Mouse (Mus musculus): ENCODE results near the gene Dmbt1. TPM values are rescaled to one million over a fixed set of nuclear protein-coding genes. Genes with fewer than 3 reads are reported as not detected.
A peak's percentile ranks its signal among the peaks of the same experiment; 100 is the strongest.
"Not testable (repeated sequence)": the region's sequence is repeated elsewhere in the genome, so short reads cannot be mapped to it uniquely, and the experiment has no call there.

Dmbt1 gene
- total RNA-seq, 2 experiments from 2014 or later = 0.19 TPM; not detected in 1

DNA sequence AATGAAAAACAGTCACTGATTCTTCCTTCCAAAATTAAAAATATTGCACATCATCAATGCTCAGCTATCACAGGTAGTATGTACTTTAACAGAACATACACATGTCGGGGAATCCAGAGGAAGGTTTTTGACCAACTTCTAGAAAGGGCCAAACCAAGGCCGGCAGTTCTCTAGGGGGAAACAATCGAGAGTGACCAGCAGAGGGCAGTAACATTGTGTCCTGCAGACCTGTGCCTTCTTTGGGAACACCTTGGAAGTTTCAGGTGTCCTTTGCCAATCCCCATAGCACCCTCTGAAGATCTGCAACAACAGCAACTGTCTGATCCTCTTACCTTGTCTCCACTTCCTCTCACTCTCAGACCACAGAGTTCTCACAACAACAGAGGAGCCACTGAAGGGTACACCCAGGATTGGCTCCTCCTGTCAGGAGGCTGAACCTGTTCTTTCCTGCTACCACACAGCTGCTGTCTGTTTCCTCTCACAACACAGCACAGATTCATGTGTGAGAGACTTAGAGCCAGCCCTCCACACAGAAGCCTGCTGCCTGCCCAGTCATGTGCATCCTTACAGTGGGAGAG lies 13.5 kb downstream of the Dmbt1 start:
- intact Hi-C loops (cut with DNase I) = not testable (repeated sequence)
- DNase-seq = peak in 1 of 2 experiments; percentile 15

DNA sequence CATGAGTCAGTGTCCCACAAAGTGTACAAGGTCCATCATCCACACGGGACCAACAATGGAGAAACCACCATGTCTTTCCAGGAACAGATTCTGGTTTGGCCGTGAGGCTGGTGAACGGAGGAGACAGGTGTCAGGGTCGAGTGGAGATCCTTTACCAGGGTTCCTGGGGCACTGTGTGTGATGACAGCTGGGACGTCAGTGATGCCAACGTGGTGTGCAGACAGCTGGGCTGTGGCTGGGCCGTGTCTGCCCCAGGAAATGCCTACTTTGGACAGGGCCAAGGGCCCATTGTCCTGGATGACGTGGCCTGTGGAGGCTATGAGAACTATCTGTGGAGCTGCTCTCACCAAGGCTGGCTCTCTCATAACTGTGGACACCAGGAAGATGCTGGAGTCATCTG lies 18.0 kb downstream of the Dmbt1 start:
- intact Hi-C loops (cut with DNase I); DNase-seq: not testable (repeated sequence)

DNA sequence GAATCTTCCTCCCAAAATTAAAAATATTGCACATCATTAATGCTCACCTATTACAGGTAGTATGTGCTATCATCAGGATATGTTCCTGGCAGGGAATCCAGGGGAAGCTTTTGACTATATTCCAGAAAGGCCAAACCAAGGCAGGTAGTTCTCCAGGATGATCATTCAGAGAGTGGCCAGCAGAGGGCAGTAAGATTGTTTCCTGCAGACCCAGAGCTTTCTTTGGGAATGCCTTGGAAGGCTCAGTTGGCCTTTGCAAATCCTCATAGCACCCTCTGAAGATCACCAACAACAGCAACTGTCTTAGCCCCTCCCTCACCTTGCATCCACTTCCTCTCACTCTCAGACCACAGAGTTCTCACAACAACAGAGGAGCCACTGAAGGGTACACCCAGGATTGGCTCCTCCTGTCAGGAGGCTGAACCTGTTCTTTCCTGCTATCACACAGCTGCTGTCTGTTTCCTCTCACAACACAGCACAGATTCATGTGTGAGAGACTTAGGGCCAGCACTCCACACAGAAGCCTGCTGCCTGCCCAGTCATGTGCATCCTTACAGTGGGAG lies 23.0 kb downstream of the Dmbt1 start:
- DNase-seq = no peak

DNA sequence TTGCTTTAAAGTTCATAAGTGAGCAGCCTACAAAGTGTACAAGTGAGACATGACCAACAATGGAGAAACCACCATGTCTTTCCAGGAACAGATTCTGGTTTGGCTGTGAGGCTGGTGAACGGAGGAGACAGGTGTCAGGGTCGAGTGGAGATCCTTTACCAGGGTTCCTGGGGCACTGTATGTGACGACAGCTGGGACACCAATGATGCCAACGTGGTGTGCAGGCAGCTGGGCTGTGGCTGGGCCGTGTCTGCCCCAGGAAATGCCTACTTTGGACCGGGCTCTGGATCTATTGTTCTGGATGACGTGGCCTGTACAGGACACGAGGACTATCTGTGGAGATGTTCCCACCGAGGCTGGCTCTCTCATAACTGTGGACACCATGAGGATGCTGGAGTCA lies 26.1 kb downstream of the Dmbt1 start:
- intact Hi-C loops (cut with DNase I); DNase-seq: not testable (repeated sequence)

More for the DNA sequence above, 23.0 kb downstream of the Dmbt1 start:
- intact Hi-C loops (cut with DNase I) = no loop called here

DNA sequence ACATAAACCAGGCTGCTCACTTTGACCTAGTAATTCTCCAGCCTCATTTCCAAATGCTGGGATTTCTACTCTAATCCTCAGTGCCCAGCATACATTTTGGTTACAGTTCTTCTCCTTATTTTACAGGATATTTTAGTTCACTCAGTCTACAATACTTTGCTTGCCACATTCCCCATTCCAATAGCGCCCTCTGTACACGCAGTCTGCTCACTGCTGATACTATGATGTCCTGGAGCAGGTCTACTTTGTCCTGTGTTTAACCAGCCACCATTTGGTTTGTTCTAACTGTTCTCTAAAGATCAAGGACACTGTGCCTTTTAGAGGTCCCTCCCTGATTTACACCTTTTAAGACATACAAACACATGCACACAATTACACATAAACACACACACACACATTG lies 28.0 kb downstream of the Dmbt1 start:
- intact Hi-C loops (cut with DNase I) = not testable (repeated sequence)
- DNase-seq = peak; percentile 37 to 45

DNA sequence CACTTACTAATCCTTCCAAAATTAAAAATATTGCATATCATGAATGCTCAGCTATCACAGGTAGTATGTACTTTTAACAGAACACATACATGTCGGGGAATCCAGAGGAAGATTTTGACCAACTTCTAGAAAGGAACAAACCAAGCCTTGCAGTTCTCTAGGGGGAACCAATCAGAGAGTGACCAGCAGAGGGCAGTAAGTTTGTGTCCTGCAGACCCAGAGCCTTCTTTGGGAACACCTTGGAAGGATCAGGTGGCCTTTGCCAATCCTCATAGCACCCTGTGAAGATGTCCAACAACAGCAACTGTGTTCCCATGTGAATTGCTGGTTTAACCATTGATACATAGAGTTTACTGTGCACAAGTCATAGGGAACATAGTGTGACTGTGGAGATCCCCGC lies 30.7 kb downstream of the Dmbt1 start:
- peak in 1 of 2 experiments; percentile 15 for DNase-seq
- intact Hi-C loops (cut with DNase I) = no loop called here

DNA sequence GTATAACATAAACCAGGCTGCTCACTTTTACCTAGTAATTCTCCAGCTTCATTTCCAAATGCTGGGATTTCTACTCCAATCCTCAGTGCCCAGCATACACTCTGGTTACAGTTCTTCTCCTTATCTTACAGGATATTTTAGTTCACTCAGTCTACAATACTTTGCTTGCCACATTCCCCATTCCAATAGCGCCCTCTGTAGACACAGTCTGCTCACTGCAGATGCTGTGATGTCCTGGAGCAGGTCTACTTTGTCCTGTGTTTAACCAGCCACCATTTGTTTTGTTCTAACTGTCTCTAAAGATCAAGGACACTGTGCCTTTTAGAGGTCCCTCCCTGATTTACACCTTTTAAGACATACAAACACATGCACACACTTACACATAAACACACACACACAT lies 36.3 kb downstream of the Dmbt1 start:
- peak; percentile 40 to 61 for DNase-seq
- intact Hi-C loops (cut with DNase I) = loop anchor here (5.0 kb wide), 1 partner anchor 296 kb away; the partner anchor contains the start of gene Btbd16

DNA sequence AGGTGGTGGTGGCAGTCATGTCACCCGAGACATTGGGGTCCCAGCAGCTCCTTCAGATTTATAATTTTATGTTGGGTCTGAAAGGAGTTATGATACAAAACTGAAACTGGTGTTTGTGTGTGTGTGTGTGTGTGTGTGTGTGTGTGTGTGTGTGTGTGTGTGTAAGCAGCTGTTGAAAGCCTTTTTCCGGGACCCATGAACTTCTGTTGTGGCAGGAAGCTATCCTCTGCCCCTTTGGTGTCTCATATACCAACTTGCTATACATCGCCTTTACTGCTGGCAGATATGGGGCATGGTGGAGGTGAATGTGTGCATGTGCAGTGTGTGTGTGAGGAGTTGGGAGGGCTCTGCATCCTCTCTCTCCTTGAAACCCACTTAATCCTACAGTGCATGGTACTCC lies 41.6 kb downstream of the Dmbt1 start:
- intact Hi-C loops (cut with DNase I) = not testable (repeated sequence)
- DNase-seq = peak in 1 of 2 experiments; percentile 5

DNA sequence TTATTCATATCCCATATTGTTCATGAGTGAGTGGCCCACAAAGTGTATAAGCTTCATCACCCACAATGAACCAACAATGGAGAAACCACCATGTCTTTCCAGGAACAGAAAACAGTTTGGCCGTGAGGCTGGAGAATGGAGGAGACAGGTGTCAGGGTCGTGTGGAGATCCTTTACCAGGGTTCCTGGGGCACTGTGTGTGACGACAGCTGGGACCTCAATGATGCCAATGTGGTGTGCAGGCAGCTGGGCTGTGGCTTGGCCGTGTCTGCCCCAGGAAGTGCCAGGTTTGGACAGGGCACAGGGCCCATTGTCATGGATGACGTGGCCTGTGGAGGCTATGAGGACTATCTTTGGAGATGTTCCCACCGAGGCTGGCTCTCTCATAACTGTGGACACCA lies 42.2 kb downstream of the Dmbt1 start:
- intact Hi-C loops (cut with DNase I); DNase-seq: not testable (repeated sequence)

DNA sequence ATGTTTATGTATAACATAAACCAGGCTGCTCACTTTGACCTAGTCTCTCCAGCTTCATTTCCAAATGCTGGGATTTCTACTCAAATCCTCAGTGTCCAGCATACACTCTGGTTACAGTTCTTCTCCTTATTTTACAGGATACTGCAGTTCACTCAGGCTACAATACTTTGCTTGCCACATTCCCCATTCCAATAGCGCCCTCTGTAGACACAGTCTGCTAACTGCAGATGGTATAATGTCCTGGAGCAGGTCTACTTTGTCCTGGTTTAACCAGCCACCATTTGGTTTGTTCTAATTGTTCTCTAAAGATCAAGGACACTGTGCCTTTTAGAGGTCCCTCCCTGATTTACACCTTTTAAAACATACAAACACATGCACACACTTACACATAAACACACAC lies 44.1 kb downstream of the Dmbt1 start:
- DNase-seq = peak; percentile 26 to 36
- intact Hi-C loops (cut with DNase I) = no loop called here

DNA sequence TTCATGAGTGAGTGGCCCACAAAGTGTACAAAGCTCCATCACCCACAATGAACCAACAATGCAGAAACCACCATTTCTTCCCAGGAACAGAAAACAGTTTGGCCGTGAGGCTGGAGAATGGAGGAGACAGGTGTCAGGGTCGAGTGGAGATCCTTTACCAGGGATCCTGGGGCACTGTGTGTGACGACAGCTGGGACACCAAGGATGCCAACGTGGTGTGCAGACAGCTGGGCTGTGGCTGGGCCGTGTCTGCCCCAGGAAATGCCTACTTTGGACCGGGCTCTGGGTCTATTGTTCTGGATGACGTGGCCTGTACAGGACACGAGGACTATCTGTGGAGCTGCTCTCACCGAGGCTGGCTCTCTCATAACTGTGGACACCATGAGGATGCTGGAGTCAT lies 50.5 kb downstream of the Dmbt1 start:
- DNase-seq; intact Hi-C loops (cut with DNase I): not testable (repeated sequence)

DNA sequence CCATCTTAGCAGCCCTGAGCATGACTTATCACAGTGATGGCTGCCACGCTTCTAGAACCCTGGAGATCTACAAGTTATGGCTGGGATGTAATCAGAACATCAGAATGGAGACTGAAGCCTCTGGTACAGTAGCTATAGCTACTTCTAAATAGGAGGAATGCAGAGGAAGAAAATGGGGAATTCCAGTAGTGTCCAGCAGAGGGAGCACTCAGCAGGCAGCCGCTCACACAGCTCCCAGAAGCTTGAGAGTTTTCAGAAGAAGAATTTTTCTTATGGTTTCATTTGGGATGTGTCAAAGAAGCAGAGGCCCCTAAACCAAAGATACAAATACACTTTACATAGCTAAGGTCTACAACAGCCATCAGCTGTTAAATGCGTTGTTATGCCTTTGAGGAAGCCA lies 80.6 kb downstream of the Dmbt1 start:
- peak; percentile 48 to 73 for DNase-seq
- intact Hi-C loops (cut with DNase I) = loop anchor here (10.0 kb wide), 1 partner anchor 212 kb away; the partner anchor contains the start of genes Cuzd1 and Fam24b

DNA sequence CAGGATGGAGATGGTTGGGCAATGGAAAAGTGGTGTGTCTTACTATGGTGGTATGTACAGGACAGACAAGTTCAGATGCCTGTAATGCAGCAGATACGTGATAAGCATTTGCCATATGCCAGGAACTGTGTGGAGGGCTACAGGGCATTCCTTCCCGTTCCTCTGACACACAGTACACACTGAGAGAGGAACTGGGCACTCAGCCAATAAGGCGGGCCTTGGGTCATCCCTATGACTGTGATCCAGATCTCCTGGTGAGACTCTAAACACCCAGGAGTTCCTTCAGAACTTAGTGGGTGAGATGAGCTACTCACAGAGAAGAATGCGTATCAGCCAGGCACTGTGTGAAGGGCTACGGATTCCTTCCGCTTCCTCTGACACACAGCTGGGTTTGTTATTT lies 81.8 kb downstream of the Dmbt1 start:
- peak; percentile 11 to 14 for DNase-seq
- intact Hi-C loops (cut with DNase I) = loop anchor here (10.0 kb wide), 1 partner anchor 211 kb away; the partner anchor contains the start of genes Cuzd1 and Fam24b

DNA sequence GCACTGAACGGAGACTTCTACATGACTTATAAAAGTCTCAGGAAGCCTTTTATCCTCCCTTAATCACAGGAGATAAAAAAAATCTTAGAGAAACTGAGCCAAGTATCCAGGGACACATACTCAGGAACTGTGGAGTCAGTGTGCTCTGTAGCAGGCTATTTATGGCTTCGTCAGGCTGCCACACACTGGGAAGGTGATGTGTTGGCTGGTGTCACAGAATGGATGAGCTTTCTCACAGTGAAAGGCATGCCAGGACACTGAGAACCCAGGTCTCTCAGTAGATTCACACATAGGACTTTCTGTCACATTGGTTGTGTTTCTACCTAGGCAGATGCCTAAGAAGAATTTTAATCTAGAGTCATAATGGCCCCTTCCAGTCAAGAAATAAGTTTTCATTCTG lies 82.6 kb downstream of the Dmbt1 start:
- intact Hi-C loops (cut with DNase I) = loop anchor here (10.0 kb wide), 1 partner anchor 210 kb away; the partner anchor contains the start of genes Cuzd1 and Fam24b
- peak; percentile 9 to 11 for DNase-seq

DNA sequence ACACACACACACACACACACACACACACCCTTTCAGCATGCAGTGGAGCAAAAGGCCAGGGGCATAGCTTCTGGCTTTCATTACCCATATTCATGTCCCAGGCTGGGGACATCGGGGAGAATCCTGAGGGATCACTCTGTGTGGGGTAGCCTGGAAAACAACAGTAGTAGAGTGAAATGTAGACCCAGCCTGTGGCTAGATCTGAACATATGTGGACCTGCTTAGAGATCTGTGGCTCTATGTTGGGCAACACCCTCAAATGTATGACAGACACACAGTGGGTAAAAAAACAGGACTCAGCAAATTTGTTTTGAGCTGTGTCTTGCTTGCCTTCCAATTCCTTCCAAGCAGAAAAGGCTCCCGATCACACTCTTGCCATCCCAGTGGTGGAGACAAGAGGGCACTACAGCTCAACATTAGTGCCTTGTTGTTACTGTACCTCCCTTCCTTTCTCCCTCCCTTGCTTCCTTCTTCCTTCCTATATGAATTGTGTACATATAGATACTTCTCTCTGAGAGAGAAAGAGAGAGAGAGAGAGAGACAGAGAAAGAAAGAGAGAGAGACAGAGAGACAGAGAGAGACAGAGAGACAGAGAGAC lies 90.5 kb downstream of the Dmbt1 start:
- DNase-seq = no peak
- intact Hi-C loops (cut with DNase I) = no loop called here

DNA sequence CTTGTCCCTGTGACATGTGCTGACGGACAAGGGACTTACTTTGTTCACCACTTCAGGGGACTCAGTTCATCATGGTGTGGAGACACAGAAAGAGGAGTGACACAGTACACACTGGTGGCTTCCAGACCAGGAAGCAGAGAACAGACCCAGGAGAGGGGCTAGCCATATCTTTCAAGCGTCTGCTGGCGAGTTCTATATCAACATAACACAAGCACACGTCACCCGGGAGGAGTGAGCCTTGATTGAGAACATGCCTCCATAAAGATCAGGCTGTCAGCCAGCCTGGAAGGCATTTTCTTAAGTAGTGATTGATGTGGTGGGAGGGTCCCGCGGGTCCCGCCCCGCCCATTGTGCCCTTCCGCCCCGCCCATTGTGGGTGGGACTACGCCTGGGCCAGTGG lies 98.2 kb downstream of the Dmbt1 start:
- no peak for DNase-seq
- intact Hi-C loops (cut with DNase I) = no loop called here

DNA sequence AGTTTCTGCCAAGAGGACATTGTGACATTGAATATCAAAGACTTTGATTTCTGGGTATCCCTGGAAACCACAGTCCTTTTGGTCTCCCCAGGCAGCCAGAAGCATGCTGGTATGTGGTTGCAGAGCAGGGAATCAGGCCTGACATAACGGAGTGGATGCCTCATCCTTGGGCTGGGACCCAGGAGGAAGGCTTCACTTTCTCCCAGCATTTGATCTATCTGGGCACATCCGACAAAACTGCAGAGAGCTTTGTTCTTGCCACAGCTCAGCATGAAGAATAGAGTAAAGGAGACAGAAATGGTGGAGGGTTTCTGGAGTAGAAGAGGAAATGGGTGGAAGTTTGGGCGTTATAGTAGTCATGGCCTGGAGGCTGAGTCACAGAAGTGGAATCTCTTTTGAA lies 101.3 kb downstream of the Dmbt1 start:
- intact Hi-C loops (cut with DNase I) = no loop called here
- no peak for DNase-seq

DNA sequence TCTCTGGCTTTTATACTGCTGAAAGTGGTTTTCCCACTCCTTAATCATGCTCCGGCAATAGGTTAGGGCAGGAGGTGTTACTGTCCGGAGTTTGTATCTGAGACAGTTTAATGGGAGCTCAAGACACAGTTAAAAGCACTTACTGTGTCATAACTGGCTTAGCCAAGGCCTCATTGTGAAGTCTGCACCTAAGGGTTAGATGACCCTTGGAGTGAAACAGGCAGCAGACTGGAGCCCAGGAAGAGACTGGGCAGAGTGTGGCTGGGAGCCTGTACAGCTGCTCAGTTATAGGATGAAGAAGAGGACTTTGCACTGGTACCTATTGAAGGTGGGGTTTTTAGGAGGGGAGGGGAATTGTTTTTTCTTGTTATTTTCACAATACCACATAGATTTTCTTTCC lies 114.4 kb downstream of the Dmbt1 start, which contains the start of gene 4933402N03Rik:
TSS of gene 4933402N03Rik (minus strand) at position 101 of the 400 bp plus-strand sequence.
- no peak for DNase-seq
- intact Hi-C loops (cut with DNase I) = no loop called here

DNA sequence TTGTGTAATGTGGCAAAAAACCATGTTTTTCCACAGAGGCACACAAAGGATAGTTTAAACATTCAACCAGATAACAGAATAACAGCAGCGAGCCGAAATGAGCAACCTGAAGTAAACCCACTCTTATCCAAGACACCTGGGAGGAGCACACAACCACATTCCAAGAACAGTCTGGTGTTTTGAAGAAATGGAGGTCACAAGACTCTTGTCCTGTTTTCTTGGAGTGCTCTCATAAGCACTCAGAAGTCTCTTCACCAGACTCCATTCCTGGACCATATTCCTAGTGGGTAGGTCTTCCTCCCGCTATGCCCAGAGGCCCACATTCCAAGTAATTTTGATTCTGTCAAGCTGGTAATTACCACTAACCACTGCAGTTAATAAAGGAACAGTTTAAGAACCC lies 118.3 kb downstream of the Dmbt1 start:
- intact Hi-C loops (cut with DNase I) = no loop called here
- DNase-seq = no peak

DNA sequence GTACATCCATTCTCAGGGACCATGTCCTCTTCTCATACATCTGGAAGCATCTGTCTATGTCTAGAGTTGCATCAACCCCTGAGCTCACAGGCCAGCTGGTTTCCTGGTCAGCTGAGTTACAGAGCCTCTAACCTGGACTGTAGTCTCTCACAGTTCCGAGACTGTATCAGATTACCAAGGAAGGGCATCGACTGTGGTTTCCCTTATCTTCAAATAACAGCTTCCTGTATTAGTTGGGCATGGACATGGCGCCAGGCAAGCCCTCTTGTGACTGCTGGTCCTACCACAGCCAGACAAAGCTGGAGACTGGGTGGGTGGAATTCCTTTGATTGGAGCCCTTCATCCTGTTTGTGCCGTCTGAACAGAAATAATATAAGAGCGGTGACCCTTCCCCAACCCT lies 121.2 kb downstream of the Dmbt1 start:
- intact Hi-C loops (cut with DNase I) = no loop called here
- no peak for DNase-seq

DNA sequence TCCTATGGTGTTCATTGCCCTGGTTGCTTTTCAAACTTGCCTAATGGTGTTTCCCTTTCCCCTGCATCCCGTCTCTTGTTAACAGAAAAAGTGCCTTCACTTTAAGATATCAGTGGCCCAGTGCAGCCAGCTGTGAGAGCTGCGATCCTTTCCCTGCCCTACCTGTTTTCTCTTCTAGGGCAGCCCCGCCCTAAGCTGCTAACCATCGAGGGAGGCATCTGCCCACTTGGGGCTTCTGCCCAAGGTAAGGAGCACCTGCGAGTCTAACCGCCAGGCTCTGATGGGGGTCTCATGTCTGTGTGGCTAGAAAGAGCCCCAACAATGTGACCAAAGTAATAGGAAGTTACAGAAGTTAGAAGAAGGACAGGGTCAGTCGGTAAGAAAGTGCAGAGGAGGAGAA lies 130.4 kb downstream of the Dmbt1 start:
- intact Hi-C loops (cut with DNase I) = no loop called here
- no peak for DNase-seq

DNA sequence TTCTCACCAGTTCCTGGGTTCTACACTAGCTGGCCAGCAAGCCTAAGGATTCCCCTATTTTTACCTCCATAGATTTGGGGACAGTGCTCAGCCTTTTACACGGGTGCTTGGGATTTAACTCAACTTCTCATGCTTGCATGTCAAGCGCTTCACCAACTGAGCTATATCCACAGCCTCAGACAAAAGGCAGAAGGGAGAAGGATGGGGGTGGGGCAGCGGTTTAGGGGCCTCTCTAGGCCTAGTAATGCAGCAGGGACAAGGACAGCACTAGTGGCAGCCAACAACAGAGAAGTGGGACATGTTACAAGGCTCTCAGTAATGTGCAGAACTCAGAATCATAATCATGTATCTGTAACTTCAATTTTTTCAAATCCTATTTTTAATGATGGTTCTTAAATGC lies 135.9 kb downstream of the Dmbt1 start:
- intact Hi-C loops (cut with DNase I) = no loop called here
- DNase-seq = no peak

Measured in heart, postnatal 10 days (tissue).